Mouse (Mus musculus): ENCODE measurements around the gene AI481877.

DNA sequence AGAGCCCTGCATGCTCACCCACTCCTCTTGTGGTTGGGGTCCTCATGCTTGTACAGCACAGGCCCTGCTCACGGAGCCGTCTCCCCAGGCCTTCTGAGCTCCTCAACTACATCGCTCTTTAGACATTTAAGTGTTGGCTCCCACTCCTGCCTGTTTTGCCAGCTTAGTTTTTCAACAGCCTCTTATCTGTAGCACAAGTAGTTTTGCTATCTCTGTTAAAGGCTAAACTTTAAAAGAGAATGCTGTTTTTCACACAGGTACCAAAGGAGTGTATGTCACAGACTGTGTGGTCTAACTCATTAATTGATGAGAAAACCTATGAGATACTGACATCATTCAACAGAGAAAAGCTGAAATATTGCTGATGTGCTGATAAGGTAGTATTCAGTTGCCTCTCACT lies 127.3 kb downstream of the AI481877 start:
- TF ChIP-seq PAX5 (IDR thresholded peaks at IDR 0.05; ENCODE audit: low read length) = no peak
- TF ChIP-seq POLR2A (IDR thresholded peaks at IDR 0.05; ENCODE audit: low read depth, low read length) = no peak
- no peak for TF ChIP-seq CTCF (conservative IDR thresholded peaks at IDR 0.05 in 1 of 2, IDR thresholded peaks at IDR 0.05 in 1 of 2; ENCODE audit: low read depth in 2 of 2, low read length in 2 of 2)
- TF ChIP-seq RCOR1 (conservative IDR thresholded peaks at IDR 0.05; ENCODE audit: low read depth, low read length) = no peak

Data from CH12.LX (cell line).